Mouse (Mus musculus) thymus, adult 2 months (tissue): Measurements from ENCODE around the gene Zswim7.

ENCODE experiments used
- CTCF ChIP-seq: fragments of 200-500 bp; IDR thresholded peaks from 2 replicates; pipeline ENCODE4 v1.5.1; 2012; ENCODE audit warnings: mild to moderate bottlenecking, control low read depth, low read length, moderate library complexity, borderline replicate concordance; ENCODE audit not compliant: control insufficient read depth, poor library complexity, insufficient read depth; ENCODE audit errors: extremely low read depth
- POLR2A ChIP-seq: fragments of 200-500 bp; IDR thresholded peaks from 2 replicates; pipeline ENCODE4 v1.6.1; 2012; ENCODE audit warnings: mild to moderate bottlenecking, low read length, control low read depth, moderate library complexity; ENCODE audit not compliant: control insufficient read depth, poor library complexity, insufficient read depth; ENCODE audit errors: extremely low read depth

DNA sequence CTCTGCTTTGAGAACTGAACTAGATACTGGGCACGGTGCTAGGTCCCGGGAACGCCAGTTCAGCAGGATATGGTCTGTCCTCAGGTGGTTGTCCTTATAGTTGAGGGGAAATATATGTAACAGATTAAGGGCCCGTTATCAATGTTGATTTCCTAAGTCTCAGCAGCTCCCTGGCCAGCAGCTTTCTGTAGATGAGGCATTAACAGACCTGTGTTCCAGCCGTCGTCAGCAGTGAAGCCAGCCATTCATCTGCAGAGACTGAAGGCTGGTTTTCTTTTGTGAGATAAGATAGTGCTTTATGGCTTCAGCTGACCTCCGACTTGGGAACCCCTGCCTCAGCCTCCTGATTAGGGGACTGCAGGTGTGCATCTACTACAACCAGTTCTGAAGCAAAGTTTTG, 17.2 kb downstream of the Zswim7 start:
- TF ChIP-seq POLR2A = no peak
- no peak for TF ChIP-seq CTCF
